Mouse (Mus musculus): ENCODE measurements around the gene Gm12888.
"Not testable (repeated sequence)": the region's sequence is repeated elsewhere in the genome, so short reads cannot be mapped to it uniquely, and the experiment has no call there.

Gm12888 gene

DNA sequence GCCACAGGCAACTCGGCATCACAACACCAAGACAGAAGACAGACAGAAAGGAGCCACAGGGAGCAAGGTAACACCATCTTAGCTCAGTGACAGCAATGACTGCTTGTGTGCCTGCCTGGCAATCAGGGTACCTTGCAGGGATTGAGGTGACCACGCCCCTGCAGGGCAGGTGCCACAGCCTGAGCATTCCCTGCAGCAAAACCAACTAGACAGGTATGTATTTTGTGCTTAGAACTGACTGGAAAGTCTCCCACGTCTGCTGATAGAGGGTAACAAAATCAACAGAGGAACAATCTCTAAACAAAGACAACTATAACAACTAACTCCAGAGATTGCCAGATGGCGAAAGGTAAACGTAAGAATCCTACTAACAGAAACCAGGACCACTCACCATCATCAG lies at the start of gene Gm12888:
Gene Gm12888, minus strand, starts transcription at position 101 of the 400 bp plus-strand sequence.
- not testable (repeated sequence) for DNase-seq

Measured in lung, postnatal 10 days (tissue).